In genomic region chr5:125360566-125360965, GRCm38 (mm10) we compare ENCODE assay signal across 9 mouse cellular contexts. TPM values are rescaled to one million over a fixed set of nuclear protein-coding genes. Genes with fewer than 3 reads are reported as not detected.
A peak's percentile ranks its signal among the peaks of the same experiment; 100 is the strongest.
DNase-seq lines count a peak whose midpoint lies in the region; ATAC-seq and TF ChIP-seq lines count a peak whose summit lies in the region.
"Had no signal": no experiment of that assay in that cellular context is flagged by ENCODE, and none has a peak within 500 bp of the region (broad histone marks: within the 10 kb centered on the region; RNA-seq: fewer than 3 reads in every experiment).

No protein-coding gene starts in this region.

- TF ChIP-seq CTCF in midbrain, postnatal 0 days (IDR thresholded peaks at IDR 0.05): no peak
- no peak for TF ChIP-seq CTCF in stomach, postnatal 0 days (IDR thresholded peaks at IDR 0.05; ENCODE audit: low read depth)
- TF ChIP-seq CTCF in lung, postnatal 0 days (IDR thresholded peaks at IDR 0.05): no peak

- H3K4me2 ChIP-seq in midbrain, postnatal 0 days (ENCODE audit: low read depth, low read length, poor library complexity, severe bottlenecking): no peak overlapping the region
- no peak overlapping the region for H3K4me2 ChIP-seq in midbrain, embryonic 13.5 days (replicated peaks)
- H3K4me2 ChIP-seq in stomach, postnatal 0 days (replicated peaks; ENCODE audit: low read depth): no peak overlapping the region
- H3K4me2 ChIP-seq in lung, postnatal 0 days (replicated peaks; ENCODE audit: low read depth, low read length): no peak overlapping the region

- peak; percentile 29 for DNase-seq in gastrocnemius, postnatal 10 days
- DNase-seq in gastrocnemius, adult 8-10 months (ENCODE audit: low spot score in 2 of 2): no peak
- DNase-seq in midbrain, postnatal 0 days (ENCODE audit: low spot score): peak; percentile 76
- peak; percentile 73 for DNase-seq in kidney, adult 9 months
- no peak for DNase-seq in stomach, postnatal 0 days (ENCODE audit: low spot score)
- DNase-seq in lung, postnatal 0 days (ENCODE audit: low spot score): no peak
- DNase-seq in urinary bladder, postnatal 25 days (ENCODE audit: low spot score): no peak
- DNase-seq: lung, postnatal 14 days had no signal

- 51% methylated on average over 9 of the region's 9 CpGs for WGBS in midbrain, postnatal 0 days
- 49% methylated on average over 9 of the region's 9 CpGs for whole genome bisulfite sequencing in midbrain, embryonic 13.5 days
- WGBS in stomach, postnatal 0 days: 60% methylated on average over 9 of the region's 9 CpGs
- WGBS in lung, postnatal 0 days: 72% methylated on average over 9 of the region's 9 CpGs

- H3K36me3 ChIP-seq in midbrain, postnatal 0 days (ENCODE audit: insufficient read depth, low read length): no peaks in the 10 kb centered on the region
- no peaks in the 10 kb centered on the region for H3K36me3 ChIP-seq in midbrain, embryonic 13.5 days
- H3K36me3 ChIP-seq in stomach, postnatal 0 days (ENCODE audit: control insufficient read depth, insufficient read depth, low read length): no peaks in the 10 kb centered on the region
- no peaks in the 10 kb centered on the region for H3K36me3 ChIP-seq in lung, postnatal 0 days (ENCODE audit: insufficient read depth, low read length)

- ATAC-seq in midbrain, postnatal 0 days (ENCODE audit: low FRiP score): no peak
- ATAC-seq in midbrain, embryonic 13.5 days: no peak
- peak; percentile 25; the same call in 1 of the 2 replicates for ATAC-seq in stomach, postnatal 0 days (ENCODE audit: low FRiP score, low TSS enrichment)
- no peak for ATAC-seq in lung, postnatal 0 days

- H3K4me1 ChIP-seq in midbrain, postnatal 0 days (ENCODE audit: insufficient read depth, low read length): 0 out of 2 replicates have a peak, but pooled peaks cover 2% of the 10 kb centered on the region
- H3K4me1 ChIP-seq in midbrain, embryonic 13.5 days (replicated peaks): no peaks in the 10 kb centered on the region
- no peaks in the 10 kb centered on the region for H3K4me1 ChIP-seq in stomach, postnatal 0 days (replicated peaks; ENCODE audit: control insufficient read depth, insufficient read depth)
- no peaks in the 10 kb centered on the region; the same call in 1 of the 2 replicates for H3K4me1 ChIP-seq in lung, postnatal 0 days (ENCODE audit: insufficient read depth, low read depth, low read length)

- H3K9me3 ChIP-seq in midbrain, postnatal 0 days (ENCODE audit: low read length): no peaks in the 10 kb centered on the region
- H3K9me3 ChIP-seq in midbrain, embryonic 13.5 days: no peaks in the 10 kb centered on the region
- H3K9me3 ChIP-seq in stomach, postnatal 0 days (ENCODE audit: control insufficient read depth, low read length): no peaks in the 10 kb centered on the region
- H3K9me3 ChIP-seq in lung, postnatal 0 days (ENCODE audit: low read length): no peaks in the 10 kb centered on the region

- no peak overlapping the region for H3K9ac ChIP-seq in midbrain, postnatal 0 days (replicated peaks; ENCODE audit: low read length, poor library complexity, severe bottlenecking)
- H3K9ac ChIP-seq in midbrain, embryonic 13.5 days (replicated peaks): no peak overlapping the region
- H3K9ac ChIP-seq in stomach, postnatal 0 days (ENCODE audit: low read length): no peak overlapping the region
- no peak overlapping the region for H3K9ac ChIP-seq in lung, postnatal 0 days (replicated peaks; ENCODE audit: low read depth)

- H3K27me3 ChIP-seq in midbrain, postnatal 0 days (ENCODE audit: insufficient read depth, low read length): no peaks in the 10 kb centered on the region
- H3K27me3 ChIP-seq in midbrain, embryonic 13.5 days: no peaks in the 10 kb centered on the region
- H3K27me3 ChIP-seq in stomach, postnatal 0 days (ENCODE audit: control insufficient read depth, insufficient read depth, low read length): no peaks in the 10 kb centered on the region
- no peaks in the 10 kb centered on the region for H3K27me3 ChIP-seq in lung, postnatal 0 days (replicated peaks; ENCODE audit: insufficient read depth, low read length)

- H3K27ac ChIP-seq in midbrain, postnatal 0 days (ENCODE audit: low read depth, low read length): no peak overlapping the region
- no peak overlapping the region for H3K27ac ChIP-seq in midbrain, embryonic 13.5 days
- no peak overlapping the region for H3K27ac ChIP-seq in stomach, postnatal 0 days (replicated peaks)
- no peak overlapping the region for H3K27ac ChIP-seq in lung, postnatal 0 days (ENCODE audit: low read length)

- no peak overlapping the region for H3K4me3 ChIP-seq in midbrain, postnatal 0 days (ENCODE audit: low read depth, low read length)
- no peak overlapping the region for H3K4me3 ChIP-seq in midbrain, embryonic 13.5 days (replicated peaks)
- H3K4me3 ChIP-seq in stomach, postnatal 0 days (ENCODE audit: low read depth, low read length): no peak overlapping the region
- H3K4me3 ChIP-seq in lung, postnatal 0 days (ENCODE audit: low read depth, low read length): no peak overlapping the region

- no peak for TF ChIP-seq EP300 in stomach, postnatal 0 days (optimal IDR thresholded peaks at IDR 0.05)
- TF ChIP-seq EP300 in lung, postnatal 0 days (IDR thresholded peaks at IDR 0.05): no peak

RNA-seq across cellular contexts. Expression of gene Scarb1, which starts 19.7 kb away (rescaled TPM):
- 10 to 100 TPM; 49.8 to 58.0 TPM for total RNA-seq in gastrocnemius, postnatal 10 days (2021)
- 10 to 100 TPM; 11.1 to 19.0 (median 13.3) TPM for total RNA-seq in gastrocnemius, adult 8-10 months (2022)
- total RNA-seq in midbrain, postnatal 0 days (2014; rRNA removed): 60.2 and 74.0 TPM in 2 replicates
- polyA plus RNA-seq in midbrain, postnatal 0 days (2015; fragmentation: Nextera tagmentation; extraction: Ambion mirVana): 57.7 and 57.9 TPM in 2 replicates
- 22.1 and 22.8 TPM in 2 replicates for polyA plus RNA-seq in midbrain, embryonic 13.5 days (2015; fragmentation: Nextera tagmentation; extraction: Ambion mirVana)
- 30.1 and 31.8 TPM in 2 replicates for polyA plus RNA-seq in stomach, postnatal 0 days (2015; fragmentation: Nextera tagmentation; extraction: Ambion mirVana)
- polyA plus RNA-seq in lung, postnatal 0 days (2015; fragmentation: Nextera tagmentation; extraction: Ambion mirVana): 54.9 and 64.9 TPM in 2 replicates

RNA-seq across cellular contexts. Expression of gene Gm10382, which starts 28.6 kb away (rescaled TPM):
- under 1 TPM; 0.19 to 0.36 TPM for total RNA-seq in gastrocnemius, postnatal 10 days (2021)
- total RNA-seq in gastrocnemius, adult 8-10 months (2022): under 1 TPM in 2 of 4 experiments, not detected in 2; 0.31 to 0.34 TPM
- total RNA-seq in midbrain, postnatal 0 days (2014; rRNA removed): not detected in 2 replicates
- polyA plus RNA-seq in midbrain, postnatal 0 days (2015; fragmentation: Nextera tagmentation; extraction: Ambion mirVana): 0.67 and 0.83 TPM in 2 replicates
- polyA plus RNA-seq in midbrain, embryonic 13.5 days (2015; fragmentation: Nextera tagmentation; extraction: Ambion mirVana): 0.39 and 0.89 TPM in 2 replicates
- polyA plus RNA-seq in stomach, postnatal 0 days (2015; fragmentation: Nextera tagmentation; extraction: Ambion mirVana): 0.51 and 0.56 TPM in 2 replicates
- 0.63 and 0.77 TPM in 2 replicates for polyA plus RNA-seq in lung, postnatal 0 days (2015; fragmentation: Nextera tagmentation; extraction: Ambion mirVana)

RNA-seq across cellular contexts. Expression of gene Ubc, which starts 29.4 kb away (rescaled TPM):
- 100 to 1,000 TPM; 703 to 712 TPM for total RNA-seq in gastrocnemius, postnatal 10 days (2021)
- 1,000 to 10,000 TPM; 1,167 to 1,677 (median 1,560) TPM for total RNA-seq in gastrocnemius, adult 8-10 months (2022)
- 915 and 958 TPM in 2 replicates for total RNA-seq in midbrain, postnatal 0 days (2014; rRNA removed)
- polyA plus RNA-seq in midbrain, postnatal 0 days (2015; fragmentation: Nextera tagmentation; extraction: Ambion mirVana): 1,268 and 1,306 TPM in 2 replicates
- polyA plus RNA-seq in midbrain, embryonic 13.5 days (2015; fragmentation: Nextera tagmentation; extraction: Ambion mirVana): 1,275 and 1,322 TPM in 2 replicates
- polyA plus RNA-seq in stomach, postnatal 0 days (2015; fragmentation: Nextera tagmentation; extraction: Ambion mirVana): 537 and 549 TPM in 2 replicates
- 751 and 865 TPM in 2 replicates for polyA plus RNA-seq in lung, postnatal 0 days (2015; fragmentation: Nextera tagmentation; extraction: Ambion mirVana)

Comparison
In these comparisons a context has a peak if more than half of its experiments do, and no peak if none do; other contexts are left out.
1. DNase-seq: peak in gastrocnemius, postnatal 10 days (single experiment), midbrain, postnatal 0 days (single experiment) and kidney, adult 9 months (single experiment); none in gastrocnemius, adult 8-10 months (0 of 2), stomach, postnatal 0 days (single experiment), lung, postnatal 0 days (single experiment) and urinary bladder, postnatal 25 days (single experiment).